Mouse (Mus musculus) spleen, adult 12 weeks (tissue): ENCODE data around the gene Slc45a1.

Experiments
- DNase-seq: peaks from one replicate; pipeline ENCODE4 v3.0.0; 2022; ENCODE audit warnings: low spot score

Slc45a1 gene

DNA sequence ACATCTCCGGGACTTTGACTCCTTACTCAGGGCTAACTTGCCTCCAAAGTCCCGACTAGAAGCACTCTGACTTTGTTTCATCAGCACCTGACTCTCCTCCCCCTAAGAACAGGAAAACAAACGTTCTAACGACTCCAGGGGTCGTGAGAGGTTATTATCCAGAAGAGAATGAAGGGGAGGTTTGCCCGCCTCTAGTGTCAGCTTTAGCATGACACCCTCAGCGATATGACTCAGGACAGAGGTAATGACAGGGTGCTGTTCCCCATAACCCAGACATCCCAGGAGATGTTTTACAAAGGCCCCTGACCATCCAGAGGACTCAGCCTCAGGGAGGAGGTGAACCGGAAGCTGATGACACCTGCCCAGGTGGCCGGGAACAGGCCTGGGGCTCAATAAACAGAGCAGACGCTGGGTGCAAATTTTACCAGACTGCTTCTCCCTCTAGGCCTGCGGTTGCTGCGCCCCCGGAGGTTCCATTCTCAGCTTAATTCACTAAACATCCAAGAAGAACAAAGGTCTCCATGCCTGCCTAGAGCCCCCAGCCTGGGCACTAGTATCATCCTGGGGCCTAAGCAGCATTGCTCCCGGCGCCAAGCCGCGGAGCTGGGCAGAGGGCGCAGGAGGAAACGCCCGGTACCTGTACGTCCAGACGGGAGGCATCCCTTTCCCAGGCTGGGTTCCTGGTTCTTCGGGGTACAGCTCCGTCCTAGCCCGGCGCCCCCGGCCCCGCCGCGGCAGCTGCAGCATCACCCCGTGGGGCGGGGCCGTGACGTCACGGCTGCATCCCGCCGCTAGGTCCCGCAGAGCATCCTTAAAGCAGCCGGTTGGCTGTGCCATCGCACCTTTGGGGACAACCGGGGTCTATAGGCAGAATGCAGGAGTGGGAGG lies at the start of gene Slc45a1:
Gene Slc45a1 (minus strand): TSS at position 785 of the 888 bp plus-strand sequence.
- DNase-seq, result no peak

DNA sequence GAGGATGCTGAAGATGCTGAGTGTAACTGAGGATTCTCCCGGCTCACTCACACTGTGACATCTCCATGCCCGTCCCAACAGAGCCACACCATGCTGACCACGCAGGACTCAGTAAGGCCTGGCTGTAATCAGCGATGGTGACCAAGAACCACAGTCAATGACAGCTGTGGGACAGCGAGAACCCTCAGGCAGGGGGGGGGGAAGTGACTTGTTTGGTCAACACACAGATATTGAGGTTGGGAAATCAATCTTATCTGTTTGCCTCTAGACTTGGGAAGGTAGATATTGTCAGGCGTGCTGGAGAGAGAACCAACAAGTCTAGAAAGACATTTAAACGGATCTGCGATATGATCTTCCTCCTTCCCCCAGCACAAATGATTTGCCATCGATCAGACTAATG lies 48.9 kb upstream of the Slc45a1 start:
- no peak for DNase-seq

GRCm38 (mm10) chr4:150694434-150695108 lies 42.6 kb upstream of the Slc45a1 start:
- DNase-seq, result no peak

GRCm38 (mm10) chr4:150692861-150693403 lies 41.0 kb upstream of the Slc45a1 start:
- DNase-seq, result no peak

DNA sequence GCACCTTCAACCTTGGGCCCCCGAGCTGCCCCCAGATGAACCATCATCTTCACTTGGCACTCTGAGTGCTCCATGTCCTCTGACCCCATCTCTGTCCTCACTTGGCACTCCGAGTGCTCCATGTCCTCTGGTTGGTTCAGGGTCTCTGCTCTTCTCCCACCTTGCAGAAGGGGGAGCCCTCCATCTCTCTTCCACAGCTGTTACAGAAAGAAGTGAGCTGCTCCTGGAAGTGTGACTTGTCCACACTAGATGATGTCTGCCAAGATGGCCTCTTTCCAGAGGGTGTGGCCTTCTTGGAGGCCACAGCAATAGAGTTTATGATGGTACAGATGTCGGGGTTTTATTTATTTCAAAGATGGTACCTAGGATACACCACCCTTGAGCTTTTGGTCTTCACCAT lies 38.8 kb upstream of the Slc45a1 start:
- DNase-seq, result no peak

GRCm38 (mm10) chr4:150689553-150689952 lies 37.6 kb upstream of the Slc45a1 start:
- DNase-seq, result no peak

DNA sequence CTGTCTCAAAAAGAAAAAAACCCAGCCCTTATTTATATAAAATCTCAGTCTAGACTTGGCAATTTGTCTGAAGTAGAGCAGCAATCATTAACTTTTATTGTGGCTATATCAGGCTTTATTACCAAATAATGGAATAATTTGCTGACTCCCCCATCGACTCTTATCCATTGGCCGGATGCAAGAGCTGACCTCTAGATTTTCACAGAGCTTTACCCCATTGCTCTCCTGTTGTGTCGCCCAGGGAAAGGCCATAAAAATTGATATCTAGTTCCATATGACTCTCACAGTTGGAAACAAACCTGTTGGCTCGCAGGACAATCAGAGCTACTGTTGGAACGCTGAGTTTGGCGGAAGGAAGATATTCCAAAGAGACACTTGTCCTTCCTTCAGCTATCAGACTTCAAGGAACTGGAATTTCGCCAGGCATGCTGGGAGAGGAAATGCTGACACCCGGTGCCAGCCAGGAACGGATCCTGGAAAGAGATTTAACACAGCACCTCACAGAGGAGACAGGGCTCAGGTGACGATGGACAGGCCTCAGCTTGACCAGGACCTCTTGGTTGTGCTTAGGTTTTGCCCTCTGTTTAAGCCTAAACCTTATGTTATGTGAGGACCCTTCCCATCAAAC lies 35.3 kb upstream of the Slc45a1 start:
- no peak for DNase-seq

GRCm38 (mm10) chr4:150686538-150686937 lies 34.6 kb upstream of the Slc45a1 start:
- DNase-seq, result no peak

DNA sequence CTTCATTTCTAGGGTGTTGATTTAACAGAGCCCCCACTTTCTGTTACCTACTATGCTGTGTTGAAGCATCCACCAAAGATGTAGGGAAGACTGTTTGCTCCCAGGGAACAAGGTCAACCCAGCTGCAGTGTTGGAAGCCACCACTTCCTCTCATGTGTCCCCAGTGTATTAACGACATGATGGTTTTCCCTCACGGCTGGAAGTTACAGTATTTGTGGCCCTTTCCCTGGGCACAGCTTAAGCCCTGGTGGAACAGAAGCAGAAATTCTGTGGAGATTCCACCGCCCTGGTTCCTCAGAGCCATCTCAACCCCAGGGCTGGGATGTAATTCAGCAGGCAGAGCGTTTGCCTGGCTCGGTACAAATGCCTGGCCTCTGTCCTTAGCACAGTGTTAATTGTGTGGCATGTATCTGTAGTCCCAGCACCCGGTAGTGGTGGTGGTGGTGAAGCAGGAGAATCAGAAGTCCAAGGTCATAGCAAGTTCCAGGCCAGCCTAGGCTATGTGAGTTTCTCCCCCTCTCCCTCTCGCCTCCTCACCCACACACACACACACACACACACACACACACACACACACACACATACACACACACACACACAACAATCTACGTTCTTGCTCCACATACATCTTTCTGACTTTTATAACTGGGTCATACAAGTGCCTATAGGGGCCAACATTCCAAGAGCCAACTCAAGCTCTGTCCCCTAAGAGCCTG lies 34.0 kb upstream of the Slc45a1 start:
- no peak for DNase-seq

DNA sequence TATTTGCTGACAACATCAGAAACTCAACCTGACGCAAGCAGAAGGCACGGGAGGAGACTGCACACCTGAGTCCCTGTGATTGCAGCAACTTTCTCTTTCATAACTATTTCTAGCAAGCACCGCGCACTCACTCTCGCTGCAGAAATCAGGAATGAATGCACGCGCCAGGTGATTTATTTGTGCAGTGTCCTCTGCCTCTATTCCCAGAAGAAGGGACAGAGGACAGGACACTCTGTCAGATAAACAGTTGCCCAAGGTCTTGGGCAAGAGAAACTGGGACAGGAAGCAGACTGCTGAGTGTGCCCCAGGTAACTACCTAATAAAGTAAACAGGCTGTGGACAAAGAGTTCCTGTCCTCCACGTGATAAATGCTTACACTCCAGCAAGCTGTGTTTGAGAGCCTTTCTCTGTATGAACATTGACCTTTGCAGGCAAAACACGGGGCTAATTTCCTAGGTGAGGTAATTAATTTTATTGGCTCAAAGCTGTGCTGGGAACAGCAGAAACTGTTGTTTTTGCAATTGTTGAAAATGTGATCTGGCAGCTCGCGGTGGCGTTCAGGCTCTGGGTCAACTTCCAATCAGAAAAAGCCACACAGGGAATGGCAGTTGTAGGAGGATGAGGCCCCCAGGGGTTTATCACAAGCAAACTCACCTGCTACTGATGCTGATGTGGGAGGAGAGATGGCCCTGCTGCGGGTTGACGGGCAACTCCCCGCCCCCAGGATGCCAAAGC lies 33.2 kb upstream of the Slc45a1 start:
- no peak for DNase-seq

DNA sequence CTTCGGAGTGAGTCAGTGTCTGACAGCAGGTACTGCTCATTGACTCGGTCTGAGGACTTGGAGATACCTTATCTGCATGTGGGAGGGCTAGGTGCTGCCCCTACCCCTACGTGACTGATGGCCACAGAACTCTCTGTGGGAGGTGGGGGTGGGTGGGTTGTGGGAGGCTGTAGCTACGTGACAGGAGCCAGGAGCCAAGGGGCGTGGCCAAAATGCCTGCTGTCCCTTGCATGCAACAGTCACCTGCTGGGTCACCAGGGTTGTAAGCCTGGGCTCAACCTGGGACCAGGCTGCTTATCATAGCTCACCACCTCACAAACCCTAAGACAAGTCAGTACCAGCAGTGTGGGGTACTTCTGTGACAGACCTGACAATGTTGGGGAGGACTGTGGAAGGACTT lies 28.4 kb upstream of the Slc45a1 start:
- DNase-seq, result no peak

DNA sequence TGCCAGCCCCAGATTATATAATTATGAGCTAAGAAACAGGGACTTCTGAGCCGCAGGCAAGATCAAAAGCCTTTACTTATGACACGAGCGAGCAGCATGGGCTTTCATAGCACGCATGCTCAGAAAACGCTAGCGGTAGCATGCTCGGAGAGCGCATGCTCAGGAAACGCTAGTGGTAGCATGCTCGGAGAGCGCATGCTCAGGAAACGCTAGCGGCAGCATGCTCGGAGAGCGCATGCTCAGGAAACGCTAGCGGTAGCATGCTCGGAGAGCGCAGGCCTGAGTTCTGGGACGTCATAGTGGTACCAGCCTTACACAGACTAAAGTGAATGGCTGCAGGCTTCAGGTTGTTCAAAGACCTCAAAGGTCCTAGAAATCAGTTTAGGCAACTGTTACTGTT lies 26.8 kb upstream of the Slc45a1 start:
- DNase-seq, result no peak

GRCm38 (mm10) chr4:150677846-150678224 lies 25.9 kb upstream of the Slc45a1 start:
- DNase-seq, result no peak

DNA sequence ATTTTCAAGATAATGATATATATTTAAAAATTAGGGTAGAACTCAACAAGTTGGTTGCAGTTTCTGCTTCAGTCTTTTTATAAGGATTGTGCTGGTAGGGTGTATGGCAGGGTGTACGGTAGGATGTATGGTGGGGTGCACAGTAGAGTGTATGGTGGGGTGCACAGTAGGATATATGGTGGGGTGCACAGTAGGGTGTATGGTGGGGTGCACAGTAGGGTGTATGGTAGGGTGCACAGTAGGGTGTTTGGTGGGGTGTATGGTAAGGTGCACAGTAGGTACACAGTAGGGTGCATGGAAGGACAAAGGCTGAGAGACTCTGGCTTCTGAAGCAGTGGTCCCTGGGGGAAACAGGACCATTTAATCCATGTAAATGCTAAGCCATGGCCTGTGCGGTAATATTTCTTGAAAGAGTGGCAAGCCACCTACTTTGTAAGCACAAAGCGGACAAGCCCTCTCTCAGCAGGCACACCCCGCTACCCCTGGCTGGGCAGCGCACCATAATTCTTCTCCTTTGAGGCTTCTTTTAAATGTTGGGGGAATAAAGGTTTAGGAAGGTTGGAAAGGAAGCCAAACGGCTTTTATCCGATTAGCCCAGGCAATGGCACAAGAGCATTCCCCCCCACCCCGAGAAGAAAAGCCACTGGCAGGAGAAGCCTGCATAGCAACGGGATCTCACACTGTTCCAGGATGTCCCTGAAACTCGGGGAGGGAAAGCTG lies 25.3 kb upstream of the Slc45a1 start:
- no peak for DNase-seq

GRCm38 (mm10) chr4:150676029-150676428 lies 24.1 kb upstream of the Slc45a1 start:
- no peak for DNase-seq

- DNase-seq, result no peak
These were observed 23.3 kb upstream of the Slc45a1 start for GRCm38 (mm10) chr4:150675274-150675673.

DNA sequence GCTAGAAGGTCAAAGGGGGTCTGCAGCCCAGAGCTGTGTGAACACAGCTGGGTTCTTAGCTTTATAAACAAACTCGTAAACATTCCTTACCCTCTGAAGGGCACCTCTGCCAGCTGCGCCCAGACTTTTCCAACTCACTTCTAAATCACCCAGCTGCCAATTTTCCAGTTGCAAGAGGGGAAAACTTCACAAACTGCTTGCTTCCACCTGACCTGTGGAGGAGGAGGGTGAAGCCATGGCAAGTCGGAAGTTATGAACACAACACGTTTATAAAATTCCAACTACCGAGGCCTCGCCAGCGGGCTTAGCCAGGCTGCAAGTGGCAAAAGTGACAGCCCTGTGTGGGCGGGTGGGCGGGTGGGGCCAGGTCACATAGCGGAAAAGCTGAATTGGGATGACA lies 13.8 kb upstream of the Slc45a1 start:
- DNase-seq, result no peak

DNA sequence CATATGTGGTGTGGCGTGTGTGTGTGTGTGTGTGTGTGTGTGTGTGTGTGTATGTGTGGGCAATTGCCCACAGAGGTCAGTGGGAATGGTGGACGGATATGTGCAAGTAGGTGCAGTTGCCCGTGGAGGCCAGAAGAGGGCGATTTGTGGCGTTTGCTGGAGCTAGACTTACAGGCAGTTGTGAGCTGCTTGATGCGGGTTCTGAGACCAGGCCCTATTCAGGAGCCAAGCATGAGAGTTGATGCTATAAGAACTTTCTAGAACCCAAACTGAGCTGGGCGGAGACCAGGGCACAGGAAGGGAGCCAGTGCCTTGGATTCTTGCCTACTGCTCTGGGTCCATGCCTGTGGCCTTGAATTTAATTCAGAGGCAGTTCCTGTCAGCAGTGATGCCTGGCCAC lies 12.8 kb upstream of the Slc45a1 start:
- no peak for DNase-seq

DNA sequence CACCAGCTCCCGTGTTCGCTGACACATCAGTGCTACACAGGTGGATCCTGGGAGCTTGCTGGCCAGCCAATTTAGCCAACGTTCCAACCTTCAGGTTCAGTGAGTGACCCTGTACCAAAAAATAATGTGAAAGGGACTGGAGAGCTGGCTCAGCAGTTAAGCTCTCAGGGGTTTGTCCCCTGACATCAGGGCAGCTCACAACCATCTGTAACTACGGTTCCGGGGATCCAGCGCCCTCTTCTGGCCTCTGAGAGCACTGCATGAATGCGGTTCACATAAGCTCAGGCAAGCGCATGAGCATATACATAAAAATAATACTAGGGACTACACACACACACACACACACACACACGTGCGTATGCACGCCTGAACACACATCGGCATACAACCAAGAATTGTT lies 11.2 kb upstream of the Slc45a1 start:
- no peak for DNase-seq

- DNase-seq, result no peak
These were observed 9.9 kb upstream of the Slc45a1 start for GRCm38 (mm10) chr4:150661886-150662285.
